Mouse (Mus musculus) kidney, adult 9 months (tissue): ENCODE measurements at regions not wholly inside any gene's neighbourhood (a gene's known extent, or its start where the extent isn't known, plus 50 kb on each side); places are given as distances from the start of the nearest gene placed in this dataset.
"Not testable (repeated sequence)": the region's sequence is repeated elsewhere in the genome, so short reads cannot be mapped to it uniquely, and the experiment has no call there.

Experiments used
- DNase-seq: peaks from one replicate; pipeline ENCODE4 v3.0.0; 2022

GRCm38 (mm10) chr19:19347017-19347416 lies 236.0 kb upstream of the Rorb start:
- DNase-seq = peak; percentile 15

- no peak for DNase-seq
Observed at GRCm38 (mm10) chr19:19344426-19344811, 233.4 kb upstream of the Rorb start.

GRCm38 (mm10) chr19:19343702-19344425 lies 232.9 kb upstream of the Rorb start:
- no peak for DNase-seq

GRCm38 (mm10) chr19:19307142-19307541 lies 196.1 kb upstream of the Rorb start:
- DNase-seq = not testable (repeated sequence)

- DNase-seq = no peak
Observed at GRCm38 (mm10) chr19:19306476-19307131, 195.6 kb upstream of the Rorb start.

- not testable (repeated sequence) for DNase-seq
Observed at GRCm38 (mm10) chr19:19285864-19286263, 174.9 kb upstream of the Rorb start.

- DNase-seq = no peak
Observed at GRCm38 (mm10) chr19:19246837-19247560, 136.0 kb upstream of the Rorb start.

- DNase-seq = peak; percentile 42
Observed at GRCm38 (mm10) chr19:19229305-19229994, 118.5 kb upstream of the Rorb start.

GRCm38 (mm10) chr19:19220826-19221225 lies 109.8 kb upstream of the Rorb start:
- DNase-seq = no peak

GRCm38 (mm10) chr19:19219352-19219751 lies 108.4 kb upstream of the Rorb start:
- DNase-seq = no peak

GRCm38 (mm10) chr19:19218700-19219099 lies 107.7 kb upstream of the Rorb start:
- DNase-seq = no peak

GRCm38 (mm10) chr19:19199534-19199933 lies 88.5 kb upstream of the Rorb start:
- DNase-seq = no peak

GRCm38 (mm10) chr19:19198780-19199179 lies 87.8 kb upstream of the Rorb start:
- DNase-seq = no peak

- DNase-seq = no peak
Observed at GRCm38 (mm10) chr19:19194728-19195127, 83.7 kb upstream of the Rorb start.

GRCm38 (mm10) chr19:19194306-19194705 lies 83.3 kb upstream of the Rorb start:
- no peak for DNase-seq

- DNase-seq = no peak
Observed at GRCm38 (mm10) chr19:19172767-19173166, 61.8 kb upstream of the Rorb start.

- DNase-seq = no peak
Observed at GRCm38 (mm10) chr19:19170807-19171206, 59.8 kb upstream of the Rorb start.
